Mouse (Mus musculus): ENCODE data around the gene Mink1. TPM values are rescaled to one million over a fixed set of nuclear protein-coding genes. Genes with fewer than 3 reads are reported as not detected.
A peak's percentile ranks its signal among the peaks of the same experiment; 100 is the strongest.
"Not testable (repeated sequence)": the region's sequence is repeated elsewhere in the genome, so short reads cannot be mapped to it uniquely, and the experiment has no call there.

Mink1 gene
- total RNA-seq, 1 experiment: 23.0 TPM

DNA sequence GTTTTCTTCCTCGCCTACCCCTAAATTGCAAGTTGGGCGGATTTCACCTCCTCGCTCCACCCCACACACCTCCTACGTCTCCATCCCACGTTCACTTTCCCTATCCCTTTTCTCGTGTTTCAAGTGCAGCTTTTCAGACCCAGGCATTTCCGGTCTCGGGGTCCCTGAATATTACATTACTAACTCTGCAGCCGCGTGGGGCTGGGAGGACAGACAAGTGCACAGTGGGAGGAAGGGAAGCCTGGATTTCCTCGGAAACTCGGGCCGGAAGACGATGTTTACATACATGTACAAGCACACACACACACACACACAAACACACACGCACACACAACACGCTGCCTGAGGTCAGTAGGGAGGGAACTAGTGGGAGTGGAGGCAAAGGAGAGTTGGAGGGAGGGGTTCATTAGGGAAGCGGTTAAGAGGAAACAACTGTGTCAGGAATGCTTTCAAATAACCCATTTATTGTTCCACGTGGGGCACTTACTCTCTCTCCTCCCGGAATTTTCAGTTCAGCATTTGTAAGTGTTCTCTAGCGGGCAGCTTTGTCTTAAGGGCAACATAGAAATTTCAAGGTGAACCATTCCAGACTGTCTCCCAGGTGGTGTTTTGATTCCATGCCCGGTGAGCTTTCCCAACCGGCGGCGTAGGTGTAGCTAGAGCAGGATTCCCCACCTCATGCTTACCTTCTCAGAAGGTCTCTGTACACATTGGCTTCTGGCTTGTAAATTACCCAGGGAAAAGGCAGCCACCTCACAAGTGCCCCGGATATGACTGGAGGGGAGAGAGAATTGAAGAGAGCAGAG lies 992 bp downstream of the Mink1 start:
- no peak; the same call in 1 of the 2 replicates for TF ChIP-seq HCFC1 (IDR thresholded peaks at IDR 0.05; ENCODE audit: borderline replicate concordance, insufficient read depth, low read length)
- TF ChIP-seq ZC3H11A (IDR thresholded peaks at IDR 0.05; ENCODE audit: borderline replicate concordance, low read depth, low read length): no peak
- no peak for TF ChIP-seq MAFK (IDR thresholded peaks at IDR 0.05; ENCODE audit: insufficient read depth, low read depth, low read length)
- no peak for TF ChIP-seq ZNF384 (IDR thresholded peaks at IDR 0.05; ENCODE audit: low read depth, low read length)
- TF ChIP-seq CHD2 (IDR thresholded peaks at IDR 0.05; ENCODE audit: low read depth, low read length): no peak
- in situ Hi-C loops (cut with MboI; ENCODE audit: low sequenced_read_pairs in 2 of 2, unreplicated experiment in 2 of 2): no loop called here
- no peaks in the 10 kb centered on the region for H3K9me3 ChIP-seq (ENCODE audit: control insufficient read depth, insufficient read depth, low read depth, low read length)
- no peak overlapping the region; the same call in 1 of the 2 replicates for H3K27ac ChIP-seq (ENCODE audit: insufficient read depth, low read depth, low read length, poor library complexity, severe bottlenecking)
- H3K4me1 ChIP-seq (ENCODE audit: control insufficient read depth in 2 of 2, insufficient read depth in 2 of 2, low read length in 2 of 2, poor library complexity in 1 of 2): no peaks in the 10 kb centered on the region; a peak in 1 of 4 replicates
- H3K4me3 ChIP-seq (ENCODE audit: insufficient read depth in 1 of 2, low read depth in 1 of 2, low read length in 2 of 2, poor library complexity in 1 of 2, severe bottlenecking in 1 of 2): peak overlapping the region; percentile 79 to 85
- H3K9ac ChIP-seq (ENCODE audit: insufficient read depth, low read depth, low read length, poor library complexity, severe bottlenecking): peak overlapping the region; percentile 80
- no peaks in the 10 kb centered on the region for H3K36me3 ChIP-seq (ENCODE audit: control insufficient read depth, insufficient read depth, low read length, poor library complexity, severe bottlenecking)
- DNase-seq (ENCODE audit: low read depth, low spot score): no peak

DNA sequence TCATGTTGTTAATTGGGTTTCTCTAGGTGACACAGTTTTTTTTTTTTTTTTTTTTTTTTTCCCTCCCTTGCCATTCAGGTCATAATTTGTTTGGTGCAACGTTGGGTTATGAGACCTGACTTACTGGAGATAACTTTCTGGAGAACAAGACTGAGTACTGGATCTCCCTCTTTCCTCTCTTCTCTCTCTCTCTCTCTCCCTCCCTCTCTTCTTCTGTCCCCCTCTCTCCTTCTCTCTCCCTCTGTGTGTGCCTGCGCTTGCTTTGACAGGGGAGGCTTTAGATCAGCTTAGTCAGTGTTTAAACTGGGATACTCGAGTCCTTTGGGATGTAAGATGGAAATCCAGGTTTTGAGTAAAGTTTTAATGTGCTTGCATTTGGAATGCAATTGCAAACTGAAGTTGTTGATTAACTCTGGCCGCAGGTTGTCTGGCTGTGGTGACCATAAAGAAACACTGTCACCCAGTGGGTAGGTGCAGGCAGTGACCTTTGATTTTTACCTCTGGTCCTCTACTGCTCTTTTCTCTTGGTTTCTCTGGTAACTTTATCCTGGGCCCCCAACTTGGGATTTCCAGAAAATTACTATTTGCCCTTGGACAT lies 1.7 kb downstream of the Mink1 start:
- Histone ChIP-seq H3K4me3 (ENCODE audit: insufficient read depth in 1 of 2, low read depth in 1 of 2, low read length in 2 of 2, poor library complexity in 1 of 2, severe bottlenecking in 1 of 2) (peak overlapping the region; percentile 79 to 85; a peak in 2 of 4 replicates), H3K36me3 (ENCODE audit: control insufficient read depth, insufficient read depth, low read length, poor library complexity, severe bottlenecking) (no peaks in the 10 kb centered on the region), H3K9me3 (ENCODE audit: control insufficient read depth, insufficient read depth, low read depth, low read length) (no peaks in the 10 kb centered on the region), H3K27ac (ENCODE audit: insufficient read depth, low read depth, low read length, poor library complexity, severe bottlenecking) (no peak overlapping the region), H3K9ac (ENCODE audit: insufficient read depth, low read depth, low read length, poor library complexity, severe bottlenecking) (no peak overlapping the region; the same call in 1 of the 2 replicates), H3K4me1 (ENCODE audit: control insufficient read depth in 2 of 2, insufficient read depth in 2 of 2, low read length in 2 of 2, poor library complexity in 1 of 2) (peaks cover 0 to under 1% of the 10 kb centered on the region in 2 experiments; a peak in 2 of 4 replicates)
- in situ Hi-C loops (cut with MboI; ENCODE audit: low sequenced_read_pairs in 2 of 2, unreplicated experiment in 2 of 2): no loop called here
- DNase-seq (ENCODE audit: low read depth, low spot score): no peak
- no peak for TF ChIP-seq CHD2 (IDR thresholded peaks at IDR 0.05; ENCODE audit: low read depth, low read length)
- no peak for TF ChIP-seq HCFC1 (IDR thresholded peaks at IDR 0.05; ENCODE audit: borderline replicate concordance, insufficient read depth, low read length)
- no peak for TF ChIP-seq MAFK (IDR thresholded peaks at IDR 0.05; ENCODE audit: insufficient read depth, low read depth, low read length)
- TF ChIP-seq ZNF384 (IDR thresholded peaks at IDR 0.05; ENCODE audit: low read depth, low read length): no peak
- no peak for TF ChIP-seq ZC3H11A (IDR thresholded peaks at IDR 0.05; ENCODE audit: borderline replicate concordance, low read depth, low read length)

DNA sequence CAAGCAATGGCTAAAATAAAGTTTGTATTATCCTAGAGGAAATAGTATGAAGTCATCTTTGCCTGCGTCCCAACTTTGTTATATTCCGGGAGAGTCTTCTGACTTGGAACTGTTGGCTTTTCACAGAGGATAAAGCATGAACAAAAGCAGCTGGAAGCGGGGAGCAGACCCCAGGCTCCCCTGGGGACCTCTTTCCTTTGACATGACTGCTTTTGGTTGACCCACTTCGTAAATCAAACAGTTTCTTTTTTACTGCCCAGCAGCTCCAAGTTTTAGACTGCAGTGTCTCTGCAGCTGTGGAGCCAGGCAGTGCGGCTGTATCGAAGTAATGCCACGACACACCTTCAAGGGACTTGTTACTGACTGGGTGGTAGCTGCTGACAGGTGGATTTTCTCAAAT lies 3.9 kb downstream of the Mink1 start:
- H3K4me1 ChIP-seq (ENCODE audit: control insufficient read depth in 2 of 2, insufficient read depth in 2 of 2, low read length in 2 of 2, poor library complexity in 1 of 2): peaks cover 0 to 4% of the 10 kb centered on the region in 2 experiments; a peak in 2 of 4 replicates
- no peak overlapping the region for H3K9ac ChIP-seq (ENCODE audit: insufficient read depth, low read depth, low read length, poor library complexity, severe bottlenecking)
- TF ChIP-seq CHD2 (IDR thresholded peaks at IDR 0.05; ENCODE audit: low read depth, low read length): no peak
- TF ChIP-seq MAFK (IDR thresholded peaks at IDR 0.05; ENCODE audit: insufficient read depth, low read depth, low read length): no peak
- no peak for TF ChIP-seq ZNF384 (IDR thresholded peaks at IDR 0.05; ENCODE audit: low read depth, low read length)
- no peak for TF ChIP-seq ZC3H11A (IDR thresholded peaks at IDR 0.05; ENCODE audit: borderline replicate concordance, low read depth, low read length)
- no peak for TF ChIP-seq HCFC1 (IDR thresholded peaks at IDR 0.05; ENCODE audit: borderline replicate concordance, insufficient read depth, low read length)
- in situ Hi-C loops (cut with MboI; ENCODE audit: low sequenced_read_pairs in 2 of 2, unreplicated experiment in 2 of 2): no loop called here
- H3K9me3 ChIP-seq (ENCODE audit: control insufficient read depth, insufficient read depth, low read depth, low read length): no peaks in the 10 kb centered on the region
- no peak overlapping the region for H3K4me3 ChIP-seq (ENCODE audit: insufficient read depth in 1 of 2, low read depth in 1 of 2, low read length in 2 of 2, poor library complexity in 1 of 2, severe bottlenecking in 1 of 2)
- DNase-seq (ENCODE audit: low read depth, low spot score): no peak
- H3K36me3 ChIP-seq (ENCODE audit: control insufficient read depth, insufficient read depth, low read length, poor library complexity, severe bottlenecking): no peaks in the 10 kb centered on the region
- no peak overlapping the region for H3K27ac ChIP-seq (ENCODE audit: insufficient read depth, low read depth, low read length, poor library complexity, severe bottlenecking)

DNA sequence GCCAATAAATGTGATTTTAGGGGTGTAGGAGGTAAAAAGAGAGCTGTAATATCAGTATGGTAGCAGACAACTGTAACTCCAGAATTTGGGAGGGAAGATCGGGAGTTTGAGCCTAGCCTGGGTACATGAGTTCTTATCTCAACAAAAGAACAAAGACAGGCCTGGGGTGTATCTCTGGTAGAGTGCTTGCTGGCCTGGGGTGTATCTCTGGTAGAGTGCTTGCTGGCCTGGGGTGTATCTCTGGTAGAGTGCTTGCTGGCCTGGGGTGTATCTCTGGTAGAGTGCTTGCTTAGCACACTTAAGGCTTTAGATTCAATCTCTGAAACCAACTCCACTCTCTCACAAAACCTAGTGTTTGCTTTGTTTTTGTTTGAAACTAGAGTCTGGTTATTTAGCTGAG lies 7.9 kb downstream of the Mink1 start:
- H3K9ac ChIP-seq (ENCODE audit: insufficient read depth, low read depth, low read length, poor library complexity, severe bottlenecking); DNase-seq (ENCODE audit: low read depth, low spot score); in situ Hi-C loops (cut with MboI; ENCODE audit: low sequenced_read_pairs in 2 of 2, unreplicated experiment in 2 of 2); H3K9me3 ChIP-seq (ENCODE audit: control insufficient read depth, insufficient read depth, low read depth, low read length); H3K27ac ChIP-seq (ENCODE audit: insufficient read depth, low read depth, low read length, poor library complexity, severe bottlenecking); H3K4me3 ChIP-seq (ENCODE audit: insufficient read depth in 1 of 2, low read depth in 1 of 2, low read length in 2 of 2, poor library complexity in 1 of 2, severe bottlenecking in 1 of 2); H3K36me3 ChIP-seq (ENCODE audit: control insufficient read depth, insufficient read depth, low read length, poor library complexity, severe bottlenecking): not testable (repeated sequence)
- H3K4me1 ChIP-seq (ENCODE audit: control insufficient read depth in 2 of 2, insufficient read depth in 2 of 2, low read length in 2 of 2, poor library complexity in 1 of 2): peaks cover 2 to 12% of the 10 kb centered on the region in 2 experiments; a peak in 2 of 4 replicates

All from ES-E14 (cell line).